Mouse (Mus musculus) megakaryocyte, embryonic 14.5 days (primary cell): ENCODE results near the gene Maml3.

Source experiments
- FLI1 ChIP-seq: IDR thresholded peaks from 2 replicates; pipeline ENCODE4 v1.6.1; 2012; ENCODE audit warnings: low read length, inconsistent platforms, mixed read lengths
- GATA1 ChIP-seq: IDR thresholded peaks from 3 replicates; pipeline ENCODE4 v1.6.1; 2012; ENCODE audit warnings: mixed read lengths, low read length, inconsistent platforms, borderline replicate concordance

DNA sequence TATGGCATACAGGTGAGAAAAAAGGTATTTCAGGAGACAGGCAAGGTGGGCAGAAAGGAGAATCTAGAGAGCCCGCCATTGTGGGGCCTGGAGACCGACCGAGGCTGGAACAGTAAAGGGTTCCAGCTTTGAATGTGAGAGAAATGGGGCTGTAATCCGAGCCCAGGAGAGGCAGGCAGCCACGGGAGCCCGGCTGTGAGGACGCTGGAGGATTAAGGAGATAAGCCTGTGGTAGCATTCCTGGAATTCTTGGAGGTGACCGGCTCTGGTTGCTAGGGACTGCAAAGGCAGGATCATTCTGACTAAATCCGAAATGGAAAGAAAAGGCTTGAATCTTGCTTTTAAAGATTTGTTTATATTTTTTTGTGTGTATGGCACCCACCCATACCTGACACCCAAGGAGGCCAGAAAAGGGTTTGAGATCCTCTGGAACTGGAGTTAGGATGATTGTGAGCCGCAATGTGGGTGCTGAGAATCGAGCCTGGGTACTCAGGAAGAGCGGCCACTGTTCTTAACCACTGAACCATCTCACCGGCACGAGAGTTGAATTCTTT, 196.4 kb downstream of the Maml3 start:
- TF ChIP-seq GATA1 (no peak), FLI1 (no peak)
